Mouse (Mus musculus) right cerebral cortex, postnatal 25 days (tissue): ENCODE measurements around the gene Snx7.

Source experiments
- DNase-seq: peaks from one replicate; pipeline ENCODE4 v3.0.0; 2022

Snx7 gene

GRCm38 (mm10) chr3:117868637-117869323, at the start of gene Snx7:
Gene Snx7 (minus strand): TSS chr3:117868936.
- peak; percentile 92 for DNase-seq

- no peak for DNase-seq
These were observed 46.7 kb upstream of the Snx7 start for GRCm38 (mm10) chr3:117915420-117915819.

GRCm38 (mm10) chr3:117893736-117894135, 25.0 kb upstream of the Snx7 start:
- no peak for DNase-seq

GRCm38 (mm10) chr3:117875450-117875849, 6.7 kb upstream of the Snx7 start:
- DNase-seq: no peak

- no peak for DNase-seq
These were observed 4.6 kb upstream of the Snx7 start for GRCm38 (mm10) chr3:117873209-117873863.

GRCm38 (mm10) chr3:117869324-117869715, 584 bp upstream of the Snx7 start:
- no peak for DNase-seq

- no peak for DNase-seq
These were observed 645 bp downstream of the Snx7 start for GRCm38 (mm10) chr3:117868091-117868490.

- DNase-seq: no peak
These were observed 1.9 kb downstream of the Snx7 start for GRCm38 (mm10) chr3:117866696-117867407.

GRCm38 (mm10) chr3:117865621-117866020, 3.1 kb downstream of the Snx7 start:
- DNase-seq: no peak

- DNase-seq: no peak
These were observed 5.8 kb downstream of the Snx7 start for GRCm38 (mm10) chr3:117862951-117863350.

GRCm38 (mm10) chr3:117861977-117862434, 6.7 kb downstream of the Snx7 start:
- no peak for DNase-seq

- no peak for DNase-seq
These were observed 9.7 kb downstream of the Snx7 start for GRCm38 (mm10) chr3:117858996-117859395.

GRCm38 (mm10) chr3:117853729-117854128, 15.0 kb downstream of the Snx7 start:
- peak; percentile 26 for DNase-seq

- DNase-seq: no peak
These were observed 16.7 kb downstream of the Snx7 start for GRCm38 (mm10) chr3:117852054-117852361.

- no peak for DNase-seq
These were observed 17.3 kb downstream of the Snx7 start for GRCm38 (mm10) chr3:117851278-117852053.

- peak; percentile 48 for DNase-seq
These were observed 19.9 kb downstream of the Snx7 start for GRCm38 (mm10) chr3:117848866-117849265.

- no peak for DNase-seq
These were observed 26.1 kb downstream of the Snx7 start for GRCm38 (mm10) chr3:117842658-117843057.

GRCm38 (mm10) chr3:117839867-117840545, 28.7 kb downstream of the Snx7 start:
- DNase-seq: no peak

- no peak for DNase-seq
These were observed 30.7 kb downstream of the Snx7 start for GRCm38 (mm10) chr3:117838020-117838419.

- DNase-seq: peak; percentile 20
These were observed 42.1 kb downstream of the Snx7 start for GRCm38 (mm10) chr3:117826486-117827200.

- DNase-seq: no peak
These were observed 45.5 kb downstream of the Snx7 start for GRCm38 (mm10) chr3:117823218-117823617.

GRCm38 (mm10) chr3:117817635-117818034, 51.1 kb downstream of the Snx7 start:
- no peak for DNase-seq
